Mouse (Mus musculus): Measurements from ENCODE around the gene Atox1.

Gene Atox1

DNA sequence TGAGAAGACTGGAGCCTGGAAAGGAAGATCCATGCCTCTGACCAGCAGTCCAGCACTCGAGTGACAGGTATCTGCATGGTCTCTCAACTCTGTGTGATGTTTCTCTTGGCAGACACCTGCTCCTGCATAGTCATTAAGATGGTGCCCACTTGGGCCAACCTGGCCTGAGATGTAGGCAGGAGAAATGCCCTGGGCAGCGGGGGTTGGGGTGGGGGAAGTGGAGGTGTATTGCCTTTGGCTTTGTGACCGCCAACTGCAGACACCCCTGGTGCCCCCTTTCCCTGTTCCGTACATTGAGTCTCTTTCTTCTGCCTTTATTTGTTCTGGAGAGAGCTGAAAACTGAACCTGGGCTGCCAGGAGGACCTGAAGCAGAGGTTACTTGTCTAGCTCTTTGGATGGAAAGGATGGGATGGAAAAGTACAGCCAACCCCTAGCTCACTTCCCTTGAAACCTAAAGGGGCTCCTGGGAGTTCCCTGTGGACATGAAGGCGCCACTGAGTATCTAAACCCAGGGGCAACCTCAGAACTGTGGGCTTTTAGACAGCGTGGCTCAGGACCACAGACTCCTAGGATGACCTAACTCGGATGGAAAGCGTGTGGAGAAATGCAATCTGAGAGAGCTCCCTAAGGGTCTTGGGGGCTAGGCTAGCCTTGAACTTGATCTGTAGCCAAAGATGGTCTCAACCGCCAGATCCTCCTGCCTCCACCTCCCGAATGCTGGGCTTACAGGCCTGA lies 48.2 kb downstream of the Atox1 start:
- no peak for DNase-seq

DNA sequence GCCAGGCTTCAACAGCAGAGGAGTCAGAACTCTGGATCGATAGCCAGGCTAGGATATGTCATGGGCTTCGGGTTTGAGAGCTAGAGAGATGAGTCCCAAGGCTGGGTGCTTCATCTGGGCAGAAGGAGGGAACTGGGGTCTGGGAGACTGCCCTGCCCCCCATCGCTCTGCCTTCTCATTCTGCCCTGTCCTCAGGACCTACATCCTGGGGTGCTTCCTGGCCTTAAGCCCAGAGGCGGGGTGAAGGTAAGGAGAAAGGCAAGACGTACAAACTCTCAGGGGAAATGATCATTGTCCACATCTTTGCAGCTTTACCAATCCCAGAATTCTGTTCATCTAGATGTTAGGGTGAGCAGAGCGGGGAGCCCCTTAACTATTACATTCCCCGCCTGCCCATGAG lies 49.0 kb downstream of the Atox1 start:
- no peak for DNase-seq

DNA sequence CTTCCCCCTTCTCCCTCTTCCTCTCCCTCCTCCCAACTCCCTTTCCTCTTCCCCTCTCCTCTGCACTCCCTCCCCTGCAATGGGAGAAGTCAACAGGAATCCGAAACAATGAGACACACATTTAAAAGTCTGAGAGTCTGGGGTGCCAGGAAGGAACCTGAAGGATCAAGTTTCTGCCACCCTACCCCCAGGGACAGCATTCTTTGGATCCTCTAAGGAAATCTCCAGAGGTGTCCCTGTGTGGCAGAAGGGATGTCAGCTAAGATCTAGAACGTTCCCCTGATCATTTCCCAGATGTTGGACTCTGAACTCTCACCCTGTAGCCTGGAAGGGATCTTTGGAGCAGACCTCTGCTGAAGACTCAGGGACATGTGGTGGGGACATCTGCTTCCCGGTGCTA lies 50.5 kb downstream of the Atox1 start:
- DNase-seq, result no peak

DNA sequence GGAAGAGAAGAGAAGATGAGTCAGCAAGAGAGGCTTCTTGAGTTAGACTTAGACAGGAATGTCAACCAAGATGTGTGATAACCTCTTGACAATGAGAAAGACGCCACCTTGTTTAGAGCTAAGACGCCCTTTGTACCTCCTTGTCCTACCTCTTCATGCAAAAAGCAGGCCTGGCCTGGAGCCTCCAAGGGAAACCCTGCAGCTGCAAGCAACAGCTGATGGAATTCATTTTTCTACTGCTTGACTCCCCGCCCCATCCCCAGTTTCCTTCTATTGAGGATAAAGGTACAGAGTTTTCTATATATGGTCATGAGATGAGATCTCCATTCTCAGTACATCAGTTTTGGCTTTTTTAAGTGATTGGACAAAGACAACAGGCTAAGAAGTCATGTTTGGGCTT lies 51.0 kb downstream of the Atox1 start:
- no peak for DNase-seq

DNA sequence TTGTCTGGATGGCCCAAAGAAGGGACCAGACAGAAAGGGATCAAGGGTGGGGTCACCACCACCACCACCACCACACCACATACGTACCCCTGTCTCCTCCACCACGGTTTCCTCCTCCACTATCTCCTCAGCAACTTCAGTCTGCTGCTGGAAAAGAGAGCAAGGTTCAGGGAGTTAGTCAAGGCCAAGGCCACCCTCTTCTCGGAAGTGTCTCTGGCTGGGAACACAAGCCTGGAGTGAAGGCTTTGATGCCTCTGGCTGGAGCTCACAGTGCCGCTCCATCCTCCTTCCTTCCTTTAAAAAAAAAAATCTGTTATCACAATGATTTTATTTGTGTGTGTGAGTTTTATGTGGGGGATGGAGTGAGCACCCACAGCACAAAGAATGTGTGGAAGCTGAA lies 53.9 kb downstream of the Atox1 start:
- no peak for DNase-seq

DNA sequence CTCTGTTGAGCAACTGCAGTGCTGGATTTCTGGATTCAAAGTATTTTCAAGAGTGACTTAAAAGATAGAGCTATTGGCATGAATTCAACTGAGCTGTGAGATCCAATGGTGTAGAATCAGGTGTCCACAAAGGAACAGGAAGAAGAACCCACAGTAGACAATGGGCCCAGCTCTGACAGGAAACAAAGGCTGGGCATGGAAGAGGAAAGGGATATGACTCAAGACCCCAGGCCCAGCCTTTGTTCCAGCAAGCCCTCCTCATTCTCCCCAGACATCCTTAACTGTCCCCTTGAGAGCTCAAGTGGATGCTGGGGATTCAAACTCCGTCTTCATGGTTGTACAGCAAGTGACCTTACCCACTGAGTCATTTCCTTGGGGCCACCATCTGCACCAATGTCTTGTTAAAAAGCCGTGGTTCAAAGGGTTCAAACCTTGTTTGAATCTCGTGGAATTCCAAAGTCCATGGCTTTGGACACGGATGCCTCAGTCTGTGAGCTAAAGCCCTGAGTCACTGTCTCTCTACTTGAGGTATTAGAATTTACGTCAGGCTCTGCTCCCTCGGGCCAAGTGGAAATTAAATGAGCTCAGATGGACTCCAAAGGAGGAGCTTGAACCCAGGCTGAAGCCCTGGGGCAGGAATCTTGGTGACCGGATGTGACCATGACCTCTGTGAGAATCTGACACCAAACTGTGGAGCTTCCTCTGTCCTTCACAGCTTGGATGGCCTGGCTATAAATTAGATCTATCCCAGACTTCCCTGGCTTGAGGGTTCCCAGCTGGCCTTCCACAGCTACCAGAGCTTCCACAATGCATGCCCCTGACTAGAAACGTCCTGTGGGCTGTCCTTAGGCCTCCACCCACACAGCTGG lies 55.2 kb downstream of the Atox1 start:
- no peak for DNase-seq

DNA sequence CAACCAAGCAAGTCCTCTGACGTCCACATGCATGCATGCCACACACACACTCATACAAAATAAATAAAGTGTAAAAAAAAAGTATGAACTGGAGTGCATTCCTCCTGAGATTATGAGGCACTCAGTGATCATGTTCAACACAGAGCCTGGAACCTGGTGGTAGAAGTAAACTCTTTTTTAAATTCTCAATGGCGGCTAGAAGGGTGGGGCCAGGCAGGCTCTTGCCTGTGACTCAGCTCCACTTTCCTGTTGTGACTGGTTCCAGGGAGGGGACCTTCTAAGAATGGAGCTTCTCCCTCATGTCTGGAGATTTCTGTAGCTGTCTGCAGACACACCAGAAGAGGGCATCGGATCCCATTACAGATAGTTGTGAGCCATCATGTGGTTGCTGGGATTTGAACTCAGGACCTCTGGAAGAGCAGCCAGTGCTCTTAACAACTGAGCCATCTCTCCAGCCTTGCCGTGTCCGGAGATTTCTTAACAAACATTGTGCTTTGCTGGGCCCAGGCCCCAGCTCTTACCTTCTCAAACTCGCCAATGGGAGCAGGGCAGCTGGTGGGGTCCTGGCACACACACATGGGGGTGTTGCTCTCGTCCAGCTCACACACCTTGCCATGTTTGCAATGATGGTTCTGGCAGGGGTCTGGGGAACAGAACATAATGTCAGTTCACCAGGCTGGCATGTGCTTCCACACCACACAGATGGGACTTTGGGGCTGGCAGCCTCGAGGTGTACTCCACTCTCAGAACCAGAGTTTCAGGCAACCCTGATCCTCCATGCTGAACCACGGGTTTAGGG lies 56.2 kb downstream of the Atox1 start:
- DNase-seq, result no peak

DNA sequence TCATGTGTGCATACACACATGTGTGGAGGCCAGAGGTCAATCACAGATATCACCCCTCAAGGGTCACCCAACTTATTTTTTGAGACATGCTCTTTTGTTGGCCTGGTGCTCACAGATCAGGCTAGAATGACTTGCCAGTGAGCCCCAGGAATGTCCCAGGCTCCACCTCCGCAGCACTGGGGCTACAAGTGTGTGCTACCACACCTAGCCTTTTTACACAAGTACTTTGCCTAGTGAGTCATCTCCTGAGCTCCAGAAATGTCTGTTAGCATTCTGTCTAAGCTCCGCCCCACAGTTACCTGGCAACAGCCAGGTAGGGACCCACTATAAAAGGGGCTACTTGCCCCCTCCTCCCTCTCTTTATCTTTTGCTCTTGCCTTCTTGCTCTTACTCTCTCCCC lies 60.2 kb downstream of the Atox1 start:
- DNase-seq, result no peak

DNA sequence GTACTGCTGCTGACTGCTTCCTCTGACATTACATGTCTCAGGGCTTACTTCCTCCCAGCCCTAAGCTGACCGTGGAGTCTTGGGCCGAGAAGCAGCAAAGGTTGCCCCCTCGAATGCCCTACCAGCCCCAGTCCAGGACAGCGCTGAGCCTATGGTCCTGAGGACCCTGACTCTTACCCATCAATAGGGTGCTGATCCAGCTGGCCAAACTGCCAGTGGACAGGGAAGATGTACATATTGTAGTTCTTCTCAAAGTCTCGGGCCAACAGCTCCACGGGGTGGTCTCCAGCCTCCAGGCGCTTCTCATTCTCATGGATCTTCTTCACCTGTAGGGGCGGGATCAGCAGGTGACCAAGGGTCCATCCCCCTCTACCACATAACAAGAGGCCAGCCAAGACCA lies 62.7 kb downstream of the Atox1 start:
- no peak for DNase-seq

DNA sequence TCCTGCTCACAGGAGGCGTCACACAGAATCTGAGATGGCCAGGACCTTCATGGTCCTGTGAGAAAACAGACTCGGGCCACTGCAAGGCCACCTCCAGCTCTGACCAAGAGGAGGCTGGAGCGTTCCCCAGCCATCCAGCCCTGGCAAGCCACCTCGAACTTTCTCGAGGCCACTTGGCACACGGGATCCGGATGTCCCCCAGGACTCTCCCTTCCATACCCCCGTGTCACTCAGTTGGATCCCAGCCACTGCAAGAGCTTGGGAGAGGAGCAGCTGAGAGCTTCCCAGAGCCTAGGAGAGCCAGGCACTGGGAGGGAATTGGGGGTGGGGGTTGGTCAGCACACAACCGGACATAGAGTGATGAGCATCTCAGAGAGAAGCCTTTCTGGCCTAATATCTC lies 63.6 kb downstream of the Atox1 start:
- no peak for DNase-seq

DNA sequence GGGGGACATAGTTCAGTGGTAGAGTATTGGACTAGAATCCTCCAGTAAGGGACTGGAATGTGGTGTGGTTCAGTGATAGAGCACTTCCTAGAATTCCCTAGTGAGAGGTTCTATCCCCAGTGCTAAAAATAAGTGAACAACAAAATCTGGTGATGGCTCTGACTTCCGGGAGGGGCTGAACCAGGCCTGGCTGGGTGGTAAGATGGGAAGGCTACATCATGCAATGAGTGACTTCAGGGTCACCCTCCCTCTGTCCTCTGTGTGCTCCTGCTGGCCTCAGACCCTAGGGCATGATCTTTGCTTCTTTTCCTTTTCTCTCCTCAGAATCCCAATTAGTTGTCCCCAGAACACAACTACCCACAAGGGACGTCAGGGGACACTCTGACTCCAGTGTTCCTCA lies 64.0 kb downstream of the Atox1 start:
- DNase-seq, result no peak
